Mouse (Mus musculus): Measurements from ENCODE around the gene Esr2. TPM values are rescaled to one million over a fixed set of nuclear protein-coding genes. Genes with fewer than 3 reads are reported as not detected.
"Not testable (repeated sequence)": the region's sequence is repeated elsewhere in the genome, so short reads cannot be mapped to it uniquely, and the experiment has no call there.

Esr2 gene
- polyA plus RNA-seq, 1 experiment from 2014 or later = 0.64 TPM

DNA sequence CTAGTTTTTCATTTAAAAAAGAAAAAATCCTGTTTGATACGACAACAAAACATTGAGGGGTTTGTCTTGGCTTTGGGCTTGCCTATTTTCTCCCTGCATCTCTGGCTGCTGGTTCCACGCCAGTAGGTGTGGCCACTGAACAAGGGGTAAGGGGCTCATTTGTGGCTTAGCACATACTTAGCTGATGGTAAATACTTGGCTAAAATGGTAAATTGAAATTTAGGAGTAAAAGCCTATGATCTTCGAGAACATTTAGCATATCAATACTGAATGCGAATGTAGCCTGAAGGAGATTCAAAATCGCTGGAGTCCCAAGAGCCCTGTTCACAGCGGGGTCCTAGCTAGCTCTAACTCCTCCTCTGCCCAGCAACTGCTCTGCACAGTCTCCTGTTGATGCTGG is 40.4 kb downstream of the Esr2 start:
- Histone ChIP-seq H3K4me1 (peaks cover 8% of the 10 kb centered on the region; the same call in 1 of the 2 replicates), H3K4me3 (no peak overlapping the region), H3K27me3 (no peaks in the 10 kb centered on the region), H3K27ac (no peak overlapping the region), H3K36me3 (no peaks in the 10 kb centered on the region), H3K9ac (no peak overlapping the region), H3K9me3 (no peaks in the 10 kb centered on the region), H3K4me2 (replicated peaks) (no peak overlapping the region)
- WGBS = 32% methylated on average over 6 of the region's 6 CpGs
- no peak for ATAC-seq (ENCODE audit: insufficient number of reproducible peaks, insufficient read depth, low FRiP score, low TSS enrichment)

- not testable (repeated sequence) for H3K27me3 ChIP-seq; H3K4me1 ChIP-seq; H3K4me2 ChIP-seq (replicated peaks); H3K9ac ChIP-seq; H3K4me3 ChIP-seq; H3K27ac ChIP-seq; H3K9me3 ChIP-seq; H3K36me3 ChIP-seq; ATAC-seq (ENCODE audit: insufficient number of reproducible peaks, insufficient read depth, low FRiP score, low TSS enrichment)
- WGBS = 86% methylated on average over 9 of the region's 9 CpGs
These were observed 44.0 kb downstream of the Esr2 start for GRCm38 (mm10) chr12:76133081-76133480.

DNA sequence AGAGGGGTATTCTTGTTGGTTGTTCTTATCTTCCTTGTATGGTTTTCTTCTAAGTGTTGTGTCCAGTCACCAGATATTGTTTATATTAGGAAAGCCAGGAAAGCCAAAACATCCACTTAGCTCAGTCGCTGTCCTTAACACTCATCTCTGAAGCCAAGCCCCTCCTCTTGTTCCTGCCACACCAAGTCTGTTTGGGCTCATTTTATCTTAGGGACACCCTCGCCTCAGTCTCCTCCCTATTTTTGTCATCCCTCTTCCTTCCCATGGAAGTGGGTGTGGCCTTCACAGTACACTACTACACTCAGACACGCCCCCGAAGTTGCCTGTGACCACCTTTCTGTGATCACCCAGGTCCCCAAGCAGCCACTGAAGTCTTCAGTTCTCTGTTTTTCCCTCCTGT is 44.5 kb downstream of the Esr2 start:
- 77% methylated on average over 4 of the region's 4 CpGs for WGBS
- H3K9ac ChIP-seq = no peak overlapping the region
- no peak for ATAC-seq (ENCODE audit: insufficient number of reproducible peaks, insufficient read depth, low FRiP score, low TSS enrichment)
- H3K27ac ChIP-seq = no peak overlapping the region
- H3K9me3 ChIP-seq = no peaks in the 10 kb centered on the region
- H3K4me3 ChIP-seq = no peak overlapping the region
- no peaks in the 10 kb centered on the region for H3K27me3 ChIP-seq
- no peaks in the 10 kb centered on the region for H3K36me3 ChIP-seq
- H3K4me2 ChIP-seq (replicated peaks) = no peak overlapping the region
- peaks cover 8% of the 10 kb centered on the region; the same call in 1 of the 2 replicates for H3K4me1 ChIP-seq

DNA sequence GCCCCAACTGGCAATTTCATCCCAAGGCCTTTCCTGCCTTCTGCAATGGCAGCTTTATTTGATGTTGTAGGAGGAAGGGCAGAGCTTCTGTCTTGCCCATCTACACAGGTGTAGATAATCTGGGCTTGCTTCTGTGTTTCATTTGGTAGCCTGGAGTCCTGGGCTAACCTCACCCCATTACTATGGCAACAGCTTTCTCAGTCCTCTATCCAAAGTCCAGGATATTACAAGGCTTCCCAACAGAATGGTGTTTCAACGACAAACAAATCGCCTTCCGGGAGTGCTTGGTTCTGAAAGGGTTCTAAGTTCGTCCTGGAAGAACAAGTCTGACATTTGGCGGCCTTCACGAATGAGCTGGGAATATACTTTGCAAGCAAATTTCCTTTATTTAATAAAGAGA is 46.2 kb downstream of the Esr2 start:
- H3K9ac ChIP-seq = no peak overlapping the region
- H3K4me2 ChIP-seq (replicated peaks) = no peak overlapping the region
- ATAC-seq (ENCODE audit: insufficient number of reproducible peaks, insufficient read depth, low FRiP score, low TSS enrichment) = no peak
- H3K4me1 ChIP-seq = peaks cover 3% of the 10 kb centered on the region; the same call in 1 of the 2 replicates
- H3K36me3 ChIP-seq = no peaks in the 10 kb centered on the region
- H3K27ac ChIP-seq = no peak overlapping the region
- H3K4me3 ChIP-seq = no peak overlapping the region
- no peaks in the 10 kb centered on the region for H3K9me3 ChIP-seq
- 86% methylated on average over 6 of the region's 6 CpGs for WGBS
- no peaks in the 10 kb centered on the region for H3K27me3 ChIP-seq

GRCm38 (mm10) chr12:76130281-76130680 is 46.8 kb downstream of the Esr2 start:
- H3K9ac ChIP-seq = no peak overlapping the region
- no peaks in the 10 kb centered on the region for H3K36me3 ChIP-seq
- no peak overlapping the region for H3K27ac ChIP-seq
- no peak for ATAC-seq (ENCODE audit: insufficient number of reproducible peaks, insufficient read depth, low FRiP score, low TSS enrichment)
- peaks cover 1% of the 10 kb centered on the region; the same call in 1 of the 2 replicates for H3K4me1 ChIP-seq
- no peak overlapping the region for H3K4me2 ChIP-seq (replicated peaks)
- 22% methylated on average over 4 of the region's 4 CpGs for WGBS
- no peaks in the 10 kb centered on the region for H3K9me3 ChIP-seq
- no peaks in the 10 kb centered on the region for H3K27me3 ChIP-seq
- H3K4me3 ChIP-seq = no peak overlapping the region

DNA sequence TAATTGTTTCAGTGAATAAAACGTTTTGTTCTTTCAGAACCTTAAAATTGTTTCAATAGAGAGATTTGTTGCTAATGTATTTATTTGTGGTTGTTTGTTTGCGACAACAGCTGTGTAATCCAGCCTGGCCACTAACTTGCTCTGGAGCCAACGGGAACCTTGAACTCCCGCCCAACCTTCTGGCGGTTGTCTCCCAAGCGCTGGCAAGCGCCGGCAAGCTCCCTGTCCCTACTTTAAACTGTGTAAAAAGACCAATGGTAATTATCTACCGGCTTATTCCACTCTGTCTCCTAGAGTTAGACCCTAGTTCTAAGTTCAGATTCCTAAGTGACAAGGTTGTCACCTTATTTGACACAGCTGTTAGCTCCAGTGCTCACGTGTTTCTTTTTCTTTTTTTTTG is 48.2 kb downstream of the Esr2 start:
- Histone ChIP-seq H3K4me3 (no peak overlapping the region), H3K4me2 (replicated peaks) (no peak overlapping the region), H3K9ac (no peak overlapping the region), H3K9me3 (no peaks in the 10 kb centered on the region), H3K27me3 (no peaks in the 10 kb centered on the region), H3K27ac (no peak overlapping the region), H3K4me1 (no peaks in the 10 kb centered on the region), H3K36me3 (no peaks in the 10 kb centered on the region)
- no peak for ATAC-seq (ENCODE audit: insufficient number of reproducible peaks, insufficient read depth, low FRiP score, low TSS enrichment)
- WGBS = 78% methylated on average over 10 of the region's 10 CpGs

- Histone ChIP-seq H3K9ac (no peak overlapping the region), H3K27me3 (no peaks in the 10 kb centered on the region), H3K9me3 (no peaks in the 10 kb centered on the region), H3K36me3 (no peaks in the 10 kb centered on the region), H3K4me1 (no peaks in the 10 kb centered on the region), H3K4me3 (no peak overlapping the region), H3K27ac (no peak overlapping the region), H3K4me2 (replicated peaks) (no peak overlapping the region)
- 63% methylated on average over 3 of the region's 3 CpGs for WGBS
- ATAC-seq (ENCODE audit: insufficient number of reproducible peaks, insufficient read depth, low FRiP score, low TSS enrichment) = no peak
These were observed 48.8 kb downstream of the Esr2 start for GRCm38 (mm10) chr12:76128306-76128705.

DNA sequence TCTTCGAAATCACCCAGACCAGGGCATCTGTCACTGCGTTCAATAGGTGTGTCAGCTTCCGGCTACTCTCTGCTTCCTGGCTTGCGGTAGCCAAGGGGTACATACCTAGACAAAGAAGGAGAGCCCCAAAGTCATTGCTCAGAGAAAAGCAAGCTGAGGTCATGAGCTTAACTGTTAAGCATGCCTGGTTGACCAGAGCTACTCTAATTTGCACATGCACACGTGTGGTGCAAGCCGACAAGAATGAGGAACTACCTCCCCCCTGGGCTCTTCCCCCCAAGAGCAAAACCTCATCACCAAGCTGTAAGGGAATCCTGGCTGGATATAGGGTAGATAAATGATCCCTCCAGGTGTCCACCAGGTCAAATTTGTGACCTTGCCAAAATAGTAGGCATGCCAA is 53.8 kb downstream of the Esr2 start:
- WGBS = 85% methylated on average over 6 of the region's 6 CpGs
- no peaks in the 10 kb centered on the region for H3K9me3 ChIP-seq
- H3K9ac ChIP-seq = no peak overlapping the region
- no peaks in the 10 kb centered on the region for H3K4me1 ChIP-seq
- H3K27me3 ChIP-seq = no peaks in the 10 kb centered on the region
- H3K36me3 ChIP-seq = no peaks in the 10 kb centered on the region
- no peak overlapping the region for H3K4me2 ChIP-seq (replicated peaks)
- no peak overlapping the region for H3K27ac ChIP-seq
- H3K4me3 ChIP-seq = no peak overlapping the region
- no peak for ATAC-seq (ENCODE audit: insufficient number of reproducible peaks, insufficient read depth, low FRiP score, low TSS enrichment)

DNA sequence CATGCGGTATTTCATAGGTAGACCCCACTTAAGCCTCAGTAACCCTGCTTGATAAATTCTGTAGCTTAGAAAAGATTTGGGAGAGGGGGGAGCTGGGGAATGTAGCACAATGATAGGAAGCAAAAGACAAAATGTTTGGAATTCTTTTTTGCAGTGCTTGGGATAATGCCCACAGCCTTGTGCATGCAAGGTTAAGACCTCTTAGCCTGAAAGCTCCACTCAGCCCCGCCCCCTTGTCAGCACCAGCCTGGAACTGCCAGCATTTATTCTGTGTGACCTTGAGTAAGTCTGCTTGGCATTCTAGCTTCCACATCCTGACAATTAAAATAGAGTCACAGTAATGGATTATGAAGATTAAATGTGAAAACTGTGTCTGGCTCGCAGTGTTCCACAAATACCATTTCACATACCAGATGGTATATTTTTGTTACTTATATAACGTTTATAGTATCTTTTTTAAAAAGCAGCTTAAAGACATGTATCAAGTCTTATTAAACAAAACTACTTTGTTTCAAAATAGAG is 59.4 kb downstream of the Esr2 start:
- Histone ChIP-seq H3K36me3 (peaks cover 2% of the 10 kb centered on the region; the same call in 1 of the 2 replicates), H3K4me1 (no peaks in the 10 kb centered on the region), H3K9ac (no peak overlapping the region), H3K4me3 (no peak overlapping the region), H3K9me3 (no peaks in the 10 kb centered on the region), H3K27me3 (no peaks in the 10 kb centered on the region), H3K27ac (no peak overlapping the region), H3K4me2 (replicated peaks) (no peak overlapping the region)
- no peak for ATAC-seq (ENCODE audit: insufficient number of reproducible peaks, insufficient read depth, low FRiP score, low TSS enrichment)
- 72% methylated on average over 4 of the region's 4 CpGs for WGBS

GRCm38 (mm10) chr12:76116577-76116976 is 60.5 kb downstream of the Esr2 start:
- no peaks in the 10 kb centered on the region for H3K27me3 ChIP-seq
- no peak overlapping the region for H3K4me2 ChIP-seq (replicated peaks)
- H3K9ac ChIP-seq = no peak overlapping the region
- no peak overlapping the region for H3K4me3 ChIP-seq
- H3K4me1 ChIP-seq = no peaks in the 10 kb centered on the region
- 48% methylated on average over 4 of the region's 4 CpGs for WGBS
- ATAC-seq (ENCODE audit: insufficient number of reproducible peaks, insufficient read depth, low FRiP score, low TSS enrichment) = no peak
- H3K9me3 ChIP-seq = no peaks in the 10 kb centered on the region
- H3K36me3 ChIP-seq = peaks cover 9% of the 10 kb centered on the region; the same call in 1 of the 2 replicates
- no peak overlapping the region for H3K27ac ChIP-seq

DNA sequence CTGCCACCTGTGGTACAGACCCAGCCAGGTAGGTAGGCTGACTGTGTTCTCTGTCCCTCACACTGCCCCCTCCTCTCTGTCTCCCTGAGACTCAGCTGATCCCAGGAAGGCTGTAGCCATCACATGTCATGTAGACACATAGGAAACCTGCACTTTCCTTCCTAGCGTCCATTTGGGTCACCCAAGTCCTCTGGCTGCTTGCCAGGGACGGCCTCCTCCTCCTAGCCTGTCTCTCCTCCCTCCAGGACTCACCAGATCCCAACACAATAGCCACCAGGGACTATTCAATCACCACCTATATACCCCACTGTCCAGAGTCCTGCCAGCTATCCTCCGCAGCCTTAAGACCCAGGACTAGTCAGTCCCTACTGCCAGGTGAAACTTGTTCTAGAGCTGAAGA is 66.0 kb downstream of the Esr2 start:
- Histone ChIP-seq H3K27me3 (no peaks in the 10 kb centered on the region), H3K9ac (no peak overlapping the region), H3K27ac (no peak overlapping the region), H3K4me2 (replicated peaks) (no peak overlapping the region), H3K4me3 (no peak overlapping the region), H3K36me3 (peaks cover 53% of the 10 kb centered on the region), H3K9me3 (no peaks in the 10 kb centered on the region), H3K4me1 (no peaks in the 10 kb centered on the region)
- no peak for ATAC-seq (ENCODE audit: insufficient number of reproducible peaks, insufficient read depth, low FRiP score, low TSS enrichment)
- WGBS = 76% methylated on average over 3 of the region's 3 CpGs

GRCm38 (mm10) chr12:76109646-76110405 is 67.2 kb downstream of the Esr2 start:
- no peaks in the 10 kb centered on the region for H3K9me3 ChIP-seq
- H3K9ac ChIP-seq = no peak overlapping the region
- no peak overlapping the region for H3K4me3 ChIP-seq
- no peak overlapping the region for H3K27ac ChIP-seq
- WGBS = 91% methylated on average over 15 of the region's 15 CpGs
- ATAC-seq (ENCODE audit: insufficient number of reproducible peaks, insufficient read depth, low FRiP score, low TSS enrichment) = no peak
- no peaks in the 10 kb centered on the region for H3K4me1 ChIP-seq
- H3K27me3 ChIP-seq = no peaks in the 10 kb centered on the region
- H3K4me2 ChIP-seq (replicated peaks) = no peak overlapping the region
- peaks cover 65% of the 10 kb centered on the region for H3K36me3 ChIP-seq
